Mouse (Mus musculus): Measurements from ENCODE around the gene Mettl7b.

Gene Mettl7b

DNA sequence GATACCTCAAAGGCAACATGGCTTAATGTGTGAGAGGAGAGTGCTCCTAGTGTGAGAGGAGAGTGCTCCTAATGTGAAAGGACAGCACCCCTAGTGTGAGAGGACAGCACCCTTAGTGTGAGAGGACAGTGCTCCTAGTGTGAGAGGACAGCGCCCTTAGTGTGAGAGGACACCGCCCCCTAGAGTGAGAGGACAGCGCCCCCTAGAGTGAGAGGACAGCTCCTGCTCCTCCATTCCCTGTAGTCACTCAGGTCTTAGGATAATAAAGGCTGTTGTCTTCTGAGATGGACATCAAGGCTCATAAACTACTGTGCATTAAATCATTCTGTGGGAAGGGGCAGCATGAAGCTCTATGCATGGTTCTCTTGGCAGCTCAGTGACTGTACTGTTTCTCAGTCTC, 15.1 kb downstream of the Mettl7b start:
- peak; percentile 66 to 82 for DNase-seq

DNA sequence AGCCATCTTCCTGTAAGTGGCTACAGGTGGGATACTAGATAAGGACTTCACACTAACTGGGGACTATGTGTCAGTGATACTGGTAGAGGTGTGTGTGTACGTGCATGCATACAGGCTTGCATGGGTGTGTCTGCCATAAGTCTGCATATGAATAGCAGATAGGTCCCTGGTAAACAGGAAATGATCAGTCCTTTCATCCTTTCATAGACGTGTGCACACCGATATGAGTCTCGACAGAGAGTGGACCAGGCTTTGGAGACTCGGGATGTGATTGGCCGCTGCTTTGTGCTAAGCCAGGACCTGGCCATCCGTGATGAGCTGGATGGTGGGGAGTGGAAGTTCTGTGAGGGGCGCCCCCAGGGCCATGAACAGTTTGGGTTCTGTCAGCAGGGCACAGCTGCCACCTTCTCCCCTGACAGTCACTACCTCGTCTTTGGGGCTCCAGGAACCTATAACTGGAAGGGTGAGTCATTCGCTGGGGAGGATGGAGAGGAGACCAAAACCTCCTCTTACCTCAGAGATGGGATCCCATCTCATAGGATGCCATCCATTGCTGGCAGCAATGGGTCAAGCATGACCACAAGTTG, 20.2 kb downstream of the Mettl7b start:
- no peak for DNase-seq

DNA sequence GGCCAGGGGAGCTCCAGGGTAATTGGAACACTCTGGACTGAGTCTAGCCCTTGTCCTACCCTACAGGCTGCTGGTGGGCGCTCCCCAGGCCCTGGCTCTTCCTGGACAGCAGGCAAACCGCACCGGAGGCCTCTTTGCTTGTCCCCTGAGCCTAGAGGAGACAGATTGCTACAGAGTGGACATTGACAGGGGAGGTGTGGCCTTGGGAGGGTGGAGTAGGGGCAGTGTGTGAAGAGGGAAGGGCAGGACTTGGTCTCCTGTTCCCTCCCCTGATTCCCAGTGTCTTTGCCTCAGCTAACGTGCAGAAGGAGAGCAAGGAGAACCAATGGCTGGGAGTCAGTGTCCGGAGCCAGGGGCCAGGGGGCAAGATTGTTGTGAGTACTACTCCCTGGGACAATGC, 21.8 kb downstream of the Mettl7b start:
- peak; percentile 62 to 66 for DNase-seq

DNA sequence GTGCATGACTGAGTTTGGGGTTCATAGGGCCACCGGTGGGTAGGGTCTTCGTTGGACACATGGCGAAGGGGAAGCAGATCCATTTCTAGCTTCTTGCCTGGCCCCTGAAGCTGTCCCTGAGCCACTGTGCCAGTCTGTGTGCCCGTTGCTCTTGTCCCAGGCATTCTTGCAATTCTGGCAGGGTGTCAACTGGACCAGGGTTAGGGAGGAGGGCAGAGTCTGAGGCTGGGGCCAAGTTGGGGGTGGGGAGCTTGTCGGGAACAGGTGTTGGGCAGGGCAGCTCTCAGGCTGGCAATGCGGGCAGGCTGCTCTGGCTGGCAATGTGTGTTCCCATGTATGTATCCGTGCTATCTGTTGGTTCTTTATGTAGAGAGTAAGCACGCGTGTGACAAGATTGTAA, 22.3 kb downstream of the Mettl7b start:
- DNase-seq = peak; percentile 94

DNA sequence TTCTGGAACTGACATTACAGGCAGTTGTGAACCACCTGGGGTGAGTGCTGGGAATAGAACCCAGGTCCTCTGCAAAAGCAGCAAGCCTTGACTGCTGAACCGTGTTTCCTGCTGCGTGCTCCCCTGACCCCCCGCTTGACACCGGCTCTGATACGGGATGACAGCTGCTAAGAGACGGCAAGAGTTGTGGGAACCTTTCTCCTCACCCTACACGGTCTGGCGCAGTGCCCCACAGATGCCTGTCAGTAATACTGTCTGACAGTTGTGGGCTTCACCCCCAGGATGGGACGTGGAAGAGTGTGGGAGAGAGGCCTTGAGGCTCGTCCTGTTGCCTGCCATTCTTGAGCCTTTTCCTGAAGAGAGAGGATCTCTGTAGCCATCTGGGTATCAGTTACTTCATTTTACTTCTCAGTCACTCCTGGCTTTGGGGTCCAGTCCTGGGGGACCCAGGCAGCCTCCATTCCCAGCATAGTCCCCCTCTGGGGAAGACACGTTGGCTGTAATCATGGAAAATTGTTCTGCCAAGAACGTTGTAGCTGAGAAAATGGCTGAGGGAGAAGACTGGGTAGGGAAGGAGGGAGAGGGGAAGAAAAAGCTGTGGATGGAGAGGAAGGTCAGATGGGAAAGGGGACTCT, 22.9 kb downstream of the Mettl7b start:
- no peak for DNase-seq

DNA sequence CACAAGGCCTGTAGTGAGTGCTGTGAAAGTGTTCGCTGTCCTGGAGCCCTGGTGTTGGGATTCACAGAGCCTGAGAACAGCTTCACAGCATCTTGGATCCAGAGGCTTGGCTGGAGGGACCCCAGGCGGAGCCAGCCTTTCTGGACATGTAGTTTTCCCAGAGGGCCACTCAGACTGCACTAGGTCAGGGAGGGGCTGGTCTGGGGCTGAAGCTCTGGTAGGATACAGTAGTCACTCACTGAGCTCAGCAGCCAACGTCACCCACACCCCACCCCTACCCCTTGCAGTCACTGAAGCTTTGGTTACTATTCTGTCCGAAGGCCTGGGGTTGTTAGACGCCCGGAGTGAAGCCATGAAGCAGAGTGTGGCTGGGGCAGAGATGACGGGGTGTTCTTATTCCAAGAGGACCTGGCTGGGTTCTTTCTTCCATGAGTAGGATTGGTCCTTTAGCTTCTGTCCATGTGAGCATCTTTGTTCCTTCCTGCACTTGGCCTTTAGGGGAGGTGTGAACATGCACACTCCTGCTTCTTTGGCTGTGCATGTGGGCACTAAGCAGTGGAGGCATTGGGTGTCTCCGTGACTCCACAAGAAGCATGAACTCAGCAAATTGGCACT, 24.9 kb downstream of the Mettl7b start:
- DNase-seq = no peak

DNA sequence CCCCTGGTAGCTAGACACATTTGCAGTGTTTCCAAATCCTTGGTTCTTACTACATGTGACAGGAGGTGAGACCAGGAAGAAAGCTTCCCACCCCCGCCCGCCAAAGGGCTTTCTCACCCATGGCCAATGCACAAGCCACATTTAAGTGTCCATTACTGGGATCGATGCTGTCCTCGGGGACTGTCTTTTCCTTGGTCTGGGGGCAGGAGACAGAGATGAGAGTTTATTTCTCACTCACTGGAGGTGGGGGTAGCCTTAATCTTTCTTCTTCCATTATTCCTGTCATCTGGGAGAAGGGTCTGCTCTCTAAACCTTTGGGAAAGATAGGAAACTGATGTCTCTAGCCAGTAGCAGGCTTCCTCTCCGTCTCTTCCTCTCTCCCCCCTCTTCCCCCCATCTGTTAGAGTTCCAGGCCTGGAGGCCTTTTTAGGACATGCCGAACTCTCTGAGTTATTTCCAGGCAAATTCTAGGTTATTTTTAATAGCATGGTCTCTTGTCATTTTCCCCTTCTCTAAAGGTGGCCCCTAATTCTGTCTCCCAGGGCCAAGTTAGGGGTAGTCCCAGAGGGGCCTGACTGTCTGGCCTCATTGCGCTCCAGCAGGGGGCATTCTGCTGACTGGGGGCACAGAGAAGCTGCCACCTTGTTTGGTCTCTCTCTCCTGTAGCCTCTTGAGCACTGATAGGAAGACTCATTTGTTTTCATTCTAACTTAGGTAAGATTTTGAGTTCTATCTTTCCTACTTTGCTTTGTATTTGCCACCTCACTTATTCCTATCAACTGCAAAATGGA, 25.6 kb downstream of the Mettl7b start:
- DNase-seq = no peak

DNA sequence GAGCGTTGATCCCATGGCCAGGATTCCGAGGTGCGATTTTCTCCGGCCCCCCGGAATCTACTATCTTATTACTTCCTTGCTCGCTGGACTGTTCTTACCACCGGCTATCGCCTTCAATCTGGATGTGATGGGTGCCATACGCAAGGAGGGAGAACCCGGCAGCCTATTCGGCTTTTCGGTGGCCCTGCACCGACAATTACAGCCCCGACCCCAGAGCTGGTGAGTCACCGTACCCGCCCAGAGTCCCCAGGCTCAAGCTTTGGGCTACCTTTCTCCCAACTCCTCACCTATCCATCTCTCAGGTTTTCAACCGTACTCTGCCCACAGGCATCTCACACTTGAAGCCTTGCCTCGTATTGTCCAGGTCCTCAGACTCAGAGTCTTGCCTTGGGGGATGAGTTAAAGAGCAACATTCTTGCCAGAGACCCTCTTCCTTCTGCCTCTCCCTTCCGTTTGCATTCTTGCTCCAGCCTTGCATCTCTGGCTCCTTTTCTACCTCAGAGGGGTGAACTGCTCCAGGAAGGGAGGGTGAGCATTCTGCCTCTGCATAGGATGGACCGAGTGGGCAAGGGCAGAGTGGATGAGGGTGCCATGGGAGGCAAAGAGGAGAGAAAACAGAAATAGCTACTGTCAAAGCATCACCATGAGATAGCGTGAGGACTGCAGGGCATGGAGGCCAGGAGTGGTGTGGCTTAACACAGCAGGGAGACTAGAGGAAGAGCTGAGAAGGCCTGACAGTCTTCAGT, 26.6 kb downstream of the Mettl7b start:
- no peak for DNase-seq

DNA sequence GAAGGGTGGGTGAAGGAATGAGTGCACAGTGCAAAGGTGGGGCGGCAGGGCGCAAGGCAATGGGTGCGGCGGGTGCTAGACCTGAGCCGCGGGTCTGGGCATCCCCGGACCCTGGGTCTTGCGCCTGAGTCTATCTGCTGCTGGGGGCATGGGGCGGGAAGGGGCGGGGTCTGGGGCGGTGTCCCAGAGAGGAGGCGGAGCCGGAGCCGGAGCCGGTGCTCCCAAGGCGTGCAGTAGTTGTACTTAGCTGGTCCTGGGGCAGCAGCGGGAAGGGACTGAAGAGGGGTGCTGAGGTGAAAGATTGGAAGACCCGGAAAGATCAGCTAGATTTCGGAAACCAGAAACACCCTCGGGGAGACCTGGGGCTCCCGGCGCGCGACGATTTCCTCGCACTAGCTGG, 27.2 kb downstream of the Mettl7b start, which contains the start of gene Itga7:
Gene Itga7 (plus strand): TSS at position 245 of the 400 bp plus-strand sequence.
- peak; percentile 62 to 76 for DNase-seq

DNA sequence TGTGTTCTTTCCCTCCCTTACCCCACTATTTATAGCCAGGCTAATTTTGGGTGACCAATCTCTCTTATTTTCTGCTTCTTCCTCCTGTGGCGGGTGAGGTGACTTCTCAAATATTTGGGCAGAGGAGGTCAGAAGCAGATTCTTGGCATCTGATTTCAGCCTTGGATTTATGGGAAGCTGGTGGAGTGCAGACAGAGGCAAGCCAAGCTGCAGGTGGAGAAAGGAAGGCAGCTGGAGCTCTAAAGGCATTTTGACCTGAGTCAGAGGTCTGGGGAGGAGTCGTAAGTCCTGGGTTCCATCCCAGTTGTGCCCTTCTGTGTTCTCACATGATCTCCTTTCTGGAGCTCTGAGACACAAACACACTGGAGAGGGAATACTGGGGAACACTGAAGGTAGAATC, 29.3 kb downstream of the Mettl7b start:
- no peak for DNase-seq

DNA sequence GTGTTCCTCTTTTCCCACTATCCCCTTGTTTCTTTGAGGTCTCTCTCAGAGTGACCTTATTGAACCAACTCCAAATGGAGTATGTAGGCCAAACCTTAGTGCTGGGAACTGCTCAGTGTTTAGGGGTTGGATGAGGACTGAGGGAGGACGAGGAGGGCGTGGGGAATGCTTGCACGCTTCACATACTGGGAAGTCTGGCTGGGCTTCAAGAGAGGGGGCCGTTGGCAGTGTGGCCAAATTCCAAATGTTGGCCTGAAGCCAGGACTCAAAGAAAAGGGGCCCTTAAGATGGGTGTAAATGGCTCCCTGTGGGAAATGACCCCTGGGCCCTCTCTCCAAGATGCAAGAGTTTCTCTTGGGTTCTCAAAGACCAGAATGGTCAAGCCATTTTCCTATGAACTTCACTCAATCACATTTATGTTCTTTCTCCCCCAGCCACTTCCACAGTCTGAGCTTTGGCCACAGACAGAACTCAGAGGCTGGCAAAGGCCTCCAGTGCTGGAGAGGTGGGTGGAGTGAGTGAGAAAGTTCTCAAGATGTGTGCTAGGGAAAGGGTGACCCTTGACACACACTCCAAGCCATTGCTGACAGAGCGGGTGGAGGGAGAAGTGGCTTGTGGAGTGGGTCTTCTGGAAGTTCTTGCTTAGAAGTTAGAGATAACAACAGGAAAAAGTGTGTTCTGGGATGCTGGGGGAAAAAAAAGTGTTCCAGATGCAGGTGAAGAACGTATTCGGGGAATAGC, 31.0 kb downstream of the Mettl7b start:
- peak; percentile 53 to 55 for DNase-seq

DNA sequence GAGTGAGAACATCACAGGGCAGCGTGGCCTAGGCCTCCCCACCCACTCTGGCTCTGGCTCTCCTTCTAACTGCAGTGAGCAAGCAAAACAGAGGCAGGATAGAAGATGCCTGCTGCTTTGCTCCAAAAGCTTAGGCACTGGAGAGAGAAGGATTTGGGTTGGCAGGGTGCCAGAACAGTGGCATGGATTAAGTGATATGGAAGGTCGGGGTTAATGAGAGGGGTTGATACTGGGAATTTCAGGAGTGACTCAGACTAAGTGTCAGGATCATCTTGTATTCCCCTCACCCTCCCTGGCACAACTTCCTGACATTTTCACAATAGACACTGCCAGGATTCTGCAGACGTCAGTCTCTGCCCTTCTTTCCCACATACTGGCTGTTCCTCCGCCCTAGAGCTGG, 32.4 kb downstream of the Mettl7b start:
- DNase-seq = peak in 1 of 2 experiments; percentile 34

DNA sequence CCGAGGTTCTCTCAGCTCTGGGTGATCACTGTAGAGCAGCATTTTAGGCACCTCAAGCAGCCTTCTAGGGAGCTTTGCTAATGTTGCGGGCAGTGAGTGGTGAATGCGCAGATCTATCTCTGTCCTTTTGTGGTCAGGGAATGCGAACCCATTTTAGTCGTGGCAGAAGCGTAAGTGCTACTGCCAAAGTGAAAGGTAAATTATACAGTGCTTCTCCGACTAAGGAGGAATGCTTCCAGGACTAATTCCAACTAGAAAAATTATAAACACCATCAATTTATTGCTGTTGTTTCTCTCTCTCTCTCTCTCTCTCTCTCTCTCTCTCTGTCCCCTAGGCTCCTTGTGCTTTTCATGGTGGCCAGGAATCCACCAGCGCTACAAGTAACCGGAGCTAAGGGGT, 36.9 kb downstream of the Mettl7b start, which contains the start of gene Bloc1s1:
Gene Bloc1s1 (minus strand): TSS at position 101 of the 400 bp plus-strand sequence.
- DNase-seq = no peak

DNA sequence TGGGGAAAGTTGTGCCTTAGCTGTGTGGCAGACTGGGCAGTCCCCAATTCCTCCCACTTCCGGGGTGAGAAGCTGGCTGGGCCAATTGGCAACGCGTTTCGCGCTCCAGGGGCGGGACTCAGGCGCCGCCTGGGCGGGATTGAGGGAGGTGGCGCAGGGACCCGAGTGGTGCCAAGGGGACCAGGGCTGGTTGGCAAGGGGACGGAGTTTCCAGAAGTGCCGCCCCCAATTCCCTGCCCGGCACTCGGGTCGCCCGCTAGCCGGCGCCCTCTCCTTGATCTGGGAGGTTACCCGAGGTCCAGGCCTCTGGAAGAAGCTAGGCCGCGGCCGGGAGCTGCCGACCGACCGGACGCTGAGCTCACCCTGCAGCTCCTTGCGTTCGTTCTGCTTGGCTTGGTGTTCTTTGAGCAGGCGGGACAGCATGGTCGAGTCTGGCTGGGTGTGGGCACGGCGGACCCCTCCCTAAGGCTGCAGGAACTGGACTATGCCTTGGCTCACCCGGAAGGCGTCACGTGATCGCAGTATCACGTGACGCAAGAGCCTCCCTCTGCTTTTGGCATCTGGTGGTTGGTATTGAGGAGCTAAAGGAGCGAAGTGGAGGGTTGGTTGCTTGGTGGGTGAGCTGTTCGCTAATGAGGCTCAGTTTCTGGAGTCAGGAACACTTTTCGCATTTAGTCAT, 37.6 kb downstream of the Mettl7b start:
- peak; percentile 97 for DNase-seq

DNA sequence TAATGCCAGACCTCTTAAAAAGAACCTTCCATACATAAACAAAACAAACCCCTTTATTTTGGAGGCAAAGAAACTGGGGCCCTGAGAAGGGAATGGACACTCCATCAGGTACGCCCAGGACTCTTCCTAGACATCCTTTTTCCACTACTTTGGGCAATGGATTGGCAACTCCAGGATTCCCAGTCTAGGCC, 38.1 kb downstream of the Mettl7b start, which contains the start of gene Rdh5:
Gene Rdh5 (minus strand): TSS at position 67 of the 191 bp plus-strand sequence.
- no peak for DNase-seq

DNA sequence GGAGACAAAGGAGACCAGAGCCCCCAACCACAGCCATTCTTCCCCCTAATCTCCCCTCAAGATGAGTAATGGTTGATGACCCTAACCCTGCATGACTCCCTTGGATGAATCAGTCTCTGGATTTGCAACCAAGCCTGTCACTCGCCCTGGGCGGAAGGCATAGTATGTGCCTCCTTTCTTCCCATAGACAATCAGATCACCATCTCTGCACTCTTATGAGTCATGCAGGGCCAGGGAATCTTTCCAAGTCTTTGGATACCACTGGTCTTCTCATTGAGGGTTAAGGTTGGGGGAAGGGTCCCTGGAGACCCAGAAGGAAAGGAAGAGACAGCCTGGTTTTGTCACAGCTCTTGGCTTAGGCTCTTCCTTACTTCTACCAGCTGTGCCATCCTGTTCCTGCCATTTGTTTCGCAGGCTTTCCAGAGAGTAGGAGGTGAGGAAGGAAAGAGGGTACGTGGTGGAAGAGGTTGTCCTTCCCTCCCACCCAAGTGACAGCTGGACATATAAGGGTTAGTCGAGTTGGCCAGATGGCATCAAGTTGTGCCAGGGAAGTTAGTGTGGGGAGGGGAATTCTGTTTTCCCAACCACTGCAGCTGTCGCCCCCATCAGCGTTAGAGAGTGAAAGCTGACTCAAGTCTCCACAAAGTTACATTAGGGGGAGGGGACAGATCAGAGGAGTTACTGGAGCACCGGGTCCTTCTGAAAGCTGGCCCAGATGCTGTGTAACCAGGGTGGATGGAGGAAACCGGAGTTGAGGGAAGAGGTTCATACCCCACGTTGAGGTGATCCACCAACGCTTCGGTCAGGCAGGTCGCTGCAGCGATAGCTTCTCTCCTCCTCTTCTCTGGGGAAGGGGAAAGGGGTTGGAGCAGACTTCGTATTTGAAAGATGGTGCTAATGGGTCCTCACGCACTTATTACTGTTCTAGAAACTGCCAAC, 38.6 kb downstream of the Mettl7b start:
- no peak for DNase-seq

DNA sequence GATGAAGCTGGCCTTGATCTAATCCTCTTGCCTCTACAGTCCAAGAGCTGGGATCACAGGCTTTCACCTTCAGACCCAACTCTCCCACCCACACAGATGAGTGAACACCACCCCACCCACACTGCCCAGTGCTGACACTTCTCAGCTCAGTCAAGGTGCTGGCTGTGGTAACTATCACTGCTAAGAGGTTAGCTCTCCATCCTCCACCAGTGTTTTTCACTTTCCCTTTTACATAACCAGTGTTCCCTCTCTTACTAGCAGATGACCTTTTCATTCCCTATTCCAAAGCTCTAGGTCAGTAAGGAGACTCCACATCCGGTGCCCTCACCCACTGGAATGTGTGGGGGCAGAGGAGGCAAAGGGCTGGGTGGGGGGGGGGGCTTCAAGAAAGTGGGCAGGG, 39.5 kb downstream of the Mettl7b start:
- DNase-seq = peak in 1 of 2 experiments; percentile 31

DNA sequence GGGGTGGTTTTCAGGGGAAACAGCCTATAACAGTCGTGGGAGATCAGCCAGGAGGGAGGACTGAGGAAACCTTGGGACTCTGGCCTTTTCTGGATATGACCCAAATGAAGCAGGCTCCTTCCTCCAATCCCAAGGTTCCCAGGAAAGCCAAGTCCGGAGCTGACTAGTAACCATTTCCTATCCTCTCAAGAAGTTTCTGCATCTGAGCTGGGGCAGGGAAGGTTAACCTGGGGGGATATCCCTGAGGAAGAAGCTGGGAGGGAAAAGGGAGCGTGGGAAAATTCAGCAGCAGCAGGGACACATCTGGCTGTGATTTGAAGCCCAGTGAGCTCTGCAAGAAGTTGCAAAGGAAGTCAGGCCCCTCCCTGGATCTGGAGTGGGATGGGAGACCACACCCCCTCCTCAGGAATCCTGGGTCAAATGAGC, 40.0 kb downstream of the Mettl7b start:
- peak; percentile 62 to 72 for DNase-seq

DNA sequence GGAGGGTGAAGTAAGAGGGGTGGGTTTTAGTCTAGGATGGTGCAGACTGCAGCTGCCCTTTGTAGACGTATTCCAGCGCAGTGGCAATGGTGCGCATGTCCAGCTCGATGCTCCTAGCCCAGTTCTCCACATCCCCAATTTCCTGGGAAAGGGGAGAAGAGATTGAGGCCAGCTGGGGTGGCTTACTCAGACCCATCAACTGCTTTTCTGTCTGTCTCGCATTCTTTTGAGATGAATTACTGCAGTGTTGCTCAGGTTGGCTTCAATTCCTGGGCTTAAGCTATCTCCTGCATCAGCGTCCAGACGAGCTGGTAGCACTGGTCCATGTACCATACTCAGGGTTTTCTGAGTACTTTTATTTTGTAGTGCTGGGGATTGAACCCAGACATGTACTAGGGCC, 40.8 kb downstream of the Mettl7b start:
- DNase-seq = no peak

DNA sequence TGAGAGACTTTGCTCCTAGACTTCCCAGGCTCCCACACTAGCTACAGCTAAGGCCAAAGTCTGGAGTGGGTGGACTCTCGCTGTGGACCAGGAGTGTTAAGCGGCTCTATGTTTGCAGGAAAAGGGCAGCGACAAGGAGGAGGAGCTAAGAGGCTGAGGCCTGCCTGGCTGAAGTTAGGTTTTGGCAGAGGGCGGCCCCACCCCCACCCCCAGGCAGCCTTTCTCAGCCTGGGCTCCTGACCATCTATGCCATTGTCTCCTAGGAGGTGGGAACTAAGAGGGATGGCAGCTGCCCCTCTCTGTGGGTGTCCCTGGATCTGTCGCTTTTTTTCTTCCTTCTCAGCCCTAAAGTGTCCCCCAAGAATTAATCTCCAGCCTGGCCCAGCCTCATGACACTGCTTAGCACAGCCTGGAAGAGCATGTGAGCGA, 41.6 kb downstream of the Mettl7b start:
- DNase-seq = peak; percentile 82 to 92
